Mouse (Mus musculus): Measurements from ENCODE around the gene Aspg. TPM values are rescaled to one million over a fixed set of nuclear protein-coding genes. Genes with fewer than 3 reads are reported as not detected.

Aspg gene
- polyA plus RNA-seq (2014; fragmentation: Illumina TruSeq; extraction: RNeasy Lipid Tissue Mini Kit (QIAGEN cat#74804)): not detected

DNA sequence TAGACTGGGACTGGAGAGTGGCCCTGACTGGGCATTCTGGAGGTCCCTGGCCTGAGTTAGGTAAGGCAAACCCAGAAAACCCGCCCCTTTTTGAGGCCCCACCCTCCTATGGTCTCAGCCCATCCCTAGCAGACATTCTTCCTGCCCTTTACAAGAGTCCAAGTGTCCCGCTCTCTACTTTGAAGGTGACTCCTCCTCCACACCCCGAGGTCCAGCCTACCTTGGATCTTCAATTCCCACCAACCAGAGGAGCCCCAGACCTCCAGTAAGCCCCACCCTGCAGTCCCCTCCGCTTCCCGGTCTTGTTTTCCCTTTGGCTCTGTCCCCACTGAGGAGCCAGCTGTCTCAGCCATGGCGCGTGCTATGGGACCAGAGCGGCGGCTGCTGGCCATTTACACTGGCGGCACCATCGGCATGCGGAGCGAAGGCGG lies at the start of gene Aspg:
Gene Aspg, plus strand, starts transcription at position 139 of the 431 bp plus-strand sequence.

GRCm38 (mm10) chr12:112145875-112146651 lies 39.6 kb downstream of the Aspg start, which contains the start of gene Kif26a:
Kif26a (plus strand) TSS chr12:112146208.

Other genes starting within 250 kb of the Aspg start
- gene Ppp1r13b, start 198.6 kb upstream of the Aspg start, polyA plus RNA-seq (2014; fragmentation: Illumina TruSeq; extraction: RNeasy Lipid Tissue Mini Kit (QIAGEN cat#74804)): 6.9 TPM
- gene Atp5mpl, start 139.7 kb upstream of the Aspg start, polyA plus RNA-seq (2014; fragmentation: Illumina TruSeq; extraction: RNeasy Lipid Tissue Mini Kit (QIAGEN cat#74804)): 478 TPM
- gene Tdrd9, start 135.1 kb upstream of the Aspg start, polyA plus RNA-seq (2014; fragmentation: Illumina TruSeq; extraction: RNeasy Lipid Tissue Mini Kit (QIAGEN cat#74804)): 0.54 TPM
- not detected for gene Rd3l, start 125.4 kb upstream of the Aspg start, polyA plus RNA-seq (2014; fragmentation: Illumina TruSeq; extraction: RNeasy Lipid Tissue Mini Kit (QIAGEN cat#74804))
- gene Kif26a, start 39.5 kb downstream of the Aspg start, polyA plus RNA-seq (2014; fragmentation: Illumina TruSeq; extraction: RNeasy Lipid Tissue Mini Kit (QIAGEN cat#74804)): 1.1 TPM